Mouse (Mus musculus) bone marrow, adult 2 months (tissue): ENCODE results near the gene Farp1.

Source experiments
- CTCF ChIP-seq: fragments of 200-500 bp; IDR thresholded peaks from 2 replicates; pipeline ENCODE4 v1.5.1; 2011; ENCODE audit warnings: low read length, control low read depth; ENCODE audit not compliant: control insufficient read depth, insufficient read depth
- POLR2A ChIP-seq: fragments of 200-500 bp; IDR thresholded peaks from 2 replicates; pipeline ENCODE4 v1.6.1; 2011; ENCODE audit warnings: low read depth, mild to moderate bottlenecking, control low read depth, low read length, borderline replicate concordance; ENCODE audit not compliant: control insufficient read depth

- TF ChIP-seq CTCF (no peak), POLR2A (no peak)
These were observed 289.7 kb downstream of the Farp1 start for GRCm38 (mm10) chr14:121324521-121325330.
